Mouse (Mus musculus): ENCODE results near the gene 4930595D18Rik. TPM values are rescaled to one million over a fixed set of nuclear protein-coding genes. Genes with fewer than 3 reads are reported as not detected.

Gene 4930595D18Rik
- not detected for total RNA-seq (2021)

DNA sequence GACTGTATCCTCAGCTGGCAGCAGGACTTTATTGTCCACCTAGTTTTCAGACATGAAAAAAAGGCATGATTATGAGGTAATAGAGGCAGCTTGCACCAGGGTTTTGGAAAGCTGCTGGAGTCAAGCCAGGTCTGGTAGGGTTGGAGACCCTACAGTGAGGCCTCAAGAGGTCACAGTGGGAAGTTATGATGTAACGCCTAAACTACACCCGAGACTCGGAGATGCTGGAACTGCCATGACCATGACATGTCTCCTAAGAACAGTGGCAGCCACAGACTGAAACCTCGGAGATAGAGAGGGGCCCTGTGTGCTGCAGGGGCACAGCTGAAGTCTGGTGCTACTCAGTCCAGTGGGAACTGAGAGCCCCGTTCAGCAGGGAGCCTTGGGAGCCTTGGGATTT is at the start of gene 4930595D18Rik:
4930595D18Rik (minus strand) TSS at position 16 of the 400 bp plus-strand sequence.
- intact Hi-C loops (cut with DNase I) = no loop called here
- DNase-seq (ENCODE audit: low spot score in 2 of 2) = no peak

DNA sequence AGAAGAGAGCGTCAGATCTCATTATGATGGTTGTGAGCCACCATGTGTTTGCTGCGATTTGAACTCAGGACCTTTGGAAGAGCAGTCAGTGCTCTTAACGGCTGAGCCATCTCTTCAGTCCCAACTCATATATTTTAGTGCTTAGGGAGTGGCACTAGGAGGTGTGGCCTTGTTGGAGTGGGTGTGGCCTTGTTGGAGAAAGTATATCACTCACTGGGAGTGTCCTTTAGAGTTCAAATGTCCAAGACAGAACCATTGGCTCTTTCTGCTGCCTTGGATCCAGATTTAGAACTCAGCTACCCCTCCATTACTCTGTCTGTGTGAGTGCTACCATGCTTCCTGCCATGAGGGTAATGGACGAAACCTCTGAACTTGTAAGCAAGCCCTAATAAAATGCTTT is 49.5 kb upstream of the 4930595D18Rik start:
- intact Hi-C loops (cut with DNase I) = no loop called here
- DNase-seq (ENCODE audit: low spot score in 2 of 2) = no peak

- no peak for DNase-seq (ENCODE audit: low spot score in 2 of 2)
- intact Hi-C loops (cut with DNase I) = no loop called here
Measured at GRCm38 (mm10) chr12:111230793-111231192, 46.5 kb upstream of the 4930595D18Rik start.

DNA sequence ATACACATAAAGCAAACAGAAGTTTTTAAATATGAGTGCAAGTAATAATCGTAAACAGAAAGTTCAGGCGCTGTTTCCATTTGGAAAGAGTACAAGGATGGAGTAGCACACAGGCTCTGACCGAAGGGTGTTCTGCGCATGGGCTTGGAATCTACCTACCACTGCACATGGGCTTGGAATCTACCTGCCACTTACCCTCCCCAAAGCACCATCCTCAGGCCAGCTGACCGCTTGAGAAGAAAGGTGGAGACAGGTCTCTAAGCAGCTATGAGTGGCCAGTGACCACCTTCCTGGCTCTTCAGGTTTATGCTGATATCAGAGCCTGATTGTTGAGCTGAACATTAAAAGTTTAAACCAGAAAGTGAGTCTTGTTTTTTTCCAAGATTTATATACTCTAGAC is 44.2 kb upstream of the 4930595D18Rik start:
- intact Hi-C loops (cut with DNase I) = no loop called here

GRCm38 (mm10) chr12:111227410-111227809 is 43.1 kb upstream of the 4930595D18Rik start:
- intact Hi-C loops (cut with DNase I) = no loop called here
- no peak for DNase-seq (ENCODE audit: low spot score in 2 of 2)

More for the DNA sequence above, 44.2 kb upstream of the 4930595D18Rik start:
- no peak for DNase-seq (ENCODE audit: low spot score in 2 of 2)

- DNase-seq (ENCODE audit: low spot score in 2 of 2) = no peak
- intact Hi-C loops (cut with DNase I) = no loop called here
Measured at GRCm38 (mm10) chr12:111225197-111225780, 41.0 kb upstream of the 4930595D18Rik start.

- DNase-seq (ENCODE audit: low spot score in 2 of 2) = no peak
- intact Hi-C loops (cut with DNase I) = no loop called here
Measured at GRCm38 (mm10) chr12:111218867-111219266, 34.6 kb upstream of the 4930595D18Rik start.

DNA sequence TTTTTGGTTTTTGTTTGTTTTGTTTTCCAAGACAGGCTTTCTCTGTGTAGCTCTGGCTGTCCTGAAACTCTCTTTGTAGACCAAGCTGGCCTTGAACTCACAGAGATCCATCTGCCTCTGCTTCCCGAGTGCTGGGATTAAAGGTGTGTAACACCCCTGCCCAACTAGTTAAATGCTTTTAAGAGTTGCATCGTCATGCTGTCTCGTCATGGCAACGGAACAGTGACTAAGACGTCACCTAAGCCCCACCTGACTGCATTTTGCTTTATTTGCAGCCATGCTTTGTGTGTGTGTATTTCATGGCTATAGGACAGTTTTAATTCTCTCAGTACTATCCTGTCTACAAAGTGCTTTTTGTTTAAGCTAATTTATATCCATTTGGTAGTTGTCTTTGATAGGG is 27.4 kb upstream of the 4930595D18Rik start:
- DNase-seq (ENCODE audit: low spot score in 2 of 2) = no peak
- intact Hi-C loops (cut with DNase I) = no loop called here

GRCm38 (mm10) chr12:111207641-111208040 is 23.4 kb upstream of the 4930595D18Rik start:
- intact Hi-C loops (cut with DNase I) = no loop called here
- no peak for DNase-seq (ENCODE audit: low spot score in 2 of 2)

- peak in 1 of 2 experiments; percentile 17 for DNase-seq (ENCODE audit: low spot score in 2 of 2)
- intact Hi-C loops (cut with DNase I) = no loop called here
Measured at GRCm38 (mm10) chr12:111203945-111204344, 19.7 kb upstream of the 4930595D18Rik start.

- intact Hi-C loops (cut with DNase I) = no loop called here
- peak in 1 of 2 experiments; percentile 25 for DNase-seq (ENCODE audit: low spot score in 2 of 2)
Measured at GRCm38 (mm10) chr12:111203076-111203475, 18.8 kb upstream of the 4930595D18Rik start.

- intact Hi-C loops (cut with DNase I) = no loop called here
- DNase-seq (ENCODE audit: low spot score in 2 of 2) = no peak
Measured at GRCm38 (mm10) chr12:111196548-111196947, 12.3 kb upstream of the 4930595D18Rik start.

DNA sequence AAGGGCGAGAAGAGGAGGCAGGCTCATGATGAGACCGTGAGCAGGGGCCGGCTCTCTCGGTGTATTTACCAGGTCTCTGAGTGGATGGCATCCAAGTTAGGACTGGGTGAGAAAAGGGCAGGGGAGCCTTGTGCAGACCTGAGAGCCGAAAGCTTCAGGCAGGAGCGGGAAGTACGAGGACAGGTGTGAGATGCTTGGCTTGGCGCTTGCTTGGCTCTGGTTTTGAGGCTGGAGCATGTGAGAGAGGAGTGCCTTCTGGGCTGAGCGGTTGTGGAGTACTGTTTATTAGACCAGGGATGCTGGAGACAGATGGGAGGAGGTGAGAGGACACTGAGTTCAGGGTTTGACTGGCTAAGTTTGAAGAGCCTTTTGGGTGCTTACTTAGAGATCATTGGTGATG is 9.0 kb upstream of the 4930595D18Rik start:
- intact Hi-C loops (cut with DNase I) = no loop called here
- no peak for DNase-seq (ENCODE audit: low spot score in 2 of 2)

DNA sequence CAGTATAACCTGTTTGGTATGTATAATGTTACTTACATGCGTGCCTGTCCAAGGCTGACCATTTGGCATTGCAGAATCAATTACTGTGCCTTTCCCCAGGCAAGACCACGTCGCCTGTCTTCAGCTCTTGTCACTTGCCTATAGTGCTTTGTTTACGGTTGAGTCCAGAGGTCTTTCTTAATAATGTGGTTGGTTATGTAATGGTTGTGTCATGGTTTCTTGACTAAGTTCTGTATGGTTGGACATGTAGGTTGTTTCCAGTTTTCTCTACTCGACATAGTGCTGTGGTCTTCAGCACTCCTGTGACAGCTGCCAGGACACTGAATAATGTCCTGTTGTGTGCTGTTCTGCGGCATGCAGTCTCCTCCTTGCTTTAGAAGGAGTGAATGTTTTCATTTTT is 8.5 kb upstream of the 4930595D18Rik start:
- DNase-seq (ENCODE audit: low spot score in 2 of 2) = no peak
- intact Hi-C loops (cut with DNase I) = no loop called here

DNA sequence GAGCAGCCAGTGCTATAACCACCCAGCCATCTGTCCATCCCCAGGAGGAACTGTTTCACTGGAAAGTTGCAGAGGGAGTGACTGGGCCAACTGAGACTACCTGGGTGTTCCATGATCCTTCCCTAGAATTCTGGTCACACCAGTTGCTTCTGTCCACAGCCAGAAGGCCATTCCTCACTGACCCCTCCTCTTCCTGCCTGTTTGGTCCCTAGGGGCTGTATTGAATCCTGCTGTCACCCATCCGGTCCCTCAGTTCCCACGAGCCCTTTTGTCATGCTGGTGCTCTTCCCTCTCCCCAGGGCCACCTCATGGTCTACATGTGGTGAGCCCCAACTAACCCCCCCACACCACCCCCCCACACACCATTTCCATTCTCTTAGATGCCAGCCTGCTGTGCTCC is 6.6 kb upstream of the 4930595D18Rik start:
- DNase-seq (ENCODE audit: low spot score in 2 of 2) = no peak
- intact Hi-C loops (cut with DNase I) = no loop called here

- intact Hi-C loops (cut with DNase I) = no loop called here
- DNase-seq (ENCODE audit: low spot score in 2 of 2) = no peak
Measured at GRCm38 (mm10) chr12:111190355-111190754, 6.1 kb upstream of the 4930595D18Rik start.

GRCm38 (mm10) chr12:111188295-111188694 is 4.0 kb upstream of the 4930595D18Rik start:
- DNase-seq (ENCODE audit: low spot score in 2 of 2) = no peak
- intact Hi-C loops (cut with DNase I) = no loop called here

GRCm38 (mm10) chr12:111186986-111187385 is 2.7 kb upstream of the 4930595D18Rik start:
- intact Hi-C loops (cut with DNase I) = no loop called here
- DNase-seq (ENCODE audit: low spot score in 2 of 2) = no peak

- intact Hi-C loops (cut with DNase I) = no loop called here
Measured at GRCm38 (mm10) chr12:111182378-111182777, 1.9 kb downstream of the 4930595D18Rik start.

GRCm38 (mm10) chr12:111181848-111182247 is 2.4 kb downstream of the 4930595D18Rik start:
- no peak for DNase-seq (ENCODE audit: low spot score in 2 of 2)
- intact Hi-C loops (cut with DNase I) = no loop called here

More at GRCm38 (mm10) chr12:111182378-111182777, 1.9 kb downstream of the 4930595D18Rik start:
- DNase-seq (ENCODE audit: low spot score in 2 of 2) = no peak

- intact Hi-C loops (cut with DNase I) = no loop called here
- no peak for DNase-seq (ENCODE audit: low spot score in 2 of 2)
Measured at GRCm38 (mm10) chr12:111178772-111179171, 5.5 kb downstream of the 4930595D18Rik start.

DNA sequence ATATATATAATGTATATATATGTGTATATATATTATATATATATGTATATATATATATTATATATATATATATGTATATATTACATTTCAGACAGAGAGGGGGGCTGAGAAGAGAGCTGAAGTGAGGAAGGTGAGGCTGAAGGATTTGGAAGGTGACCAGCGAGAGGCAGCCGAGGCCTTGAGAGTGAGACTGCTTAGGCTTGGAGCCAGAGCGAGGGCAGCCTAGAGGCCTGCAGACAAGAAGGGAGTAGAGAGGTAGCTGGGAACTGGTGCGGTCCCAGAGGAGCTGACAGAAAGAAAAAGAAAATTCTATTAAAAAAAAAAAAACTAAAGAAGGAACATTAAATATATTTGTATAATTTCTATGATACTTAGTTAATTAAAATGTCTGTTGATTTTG is 15.4 kb downstream of the 4930595D18Rik start:
- no peak for DNase-seq (ENCODE audit: low spot score in 2 of 2)
- intact Hi-C loops (cut with DNase I) = loop anchor here (5.0 to 10.0 kb wide), 2 partner anchors 82 to 356 kb away; no protein-coding TSS in a partner anchor

All from left cerebral cortex, postnatal 36 days (tissue).